Mouse (Mus musculus) liver, embryonic 14.5 days (tissue): ENCODE results near the gene Gab2.

Experiments
- CTCF ChIP-seq: IDR thresholded peaks from 2 replicates; pipeline ENCODE4 v1.5.1; 2016; ENCODE audit warnings: antibody characterized with exemption, low read depth, control low read depth
- EP300 ChIP-seq: IDR thresholded peaks from 2 replicates; pipeline ENCODE4 v1.6.1; 2016; ENCODE audit warnings: antibody characterized with exemption, low read depth

GRCm38 (mm10) chr7:97296986-97297385 is 215.6 kb downstream of the Gab2 start:
- TF ChIP-seq CTCF, result no peak
- TF ChIP-seq EP300, result no peak
